Mouse (Mus musculus) stomach, embryonic 16.5 days (tissue): Measurements from ENCODE around the gene Nt5c3. TPM values are rescaled to one million over a fixed set of nuclear protein-coding genes. Genes with fewer than 3 reads are reported as not detected.

Experiments used
- ATAC-seq: fragments of 200-750 bp; cut with Nextera tagmentation; 2 replicates; pipeline ENCODE4 v1.8.0; 2017; ENCODE audit warnings: moderate number of reproducible peaks, moderate TSS enrichment; ENCODE audit not compliant: insufficient read depth, low FRiP score
- H3K27ac ChIP-seq: fragments of 300-500 bp; sonication (generic); 2 replicates; pipeline ENCODE4 v1.5.1; 2014; ENCODE audit warnings: low read length
- H3K27me3 ChIP-seq: fragments of 300-500 bp; sonication (generic); 2 replicates; pipeline ENCODE4 v1.6.1; 2014; ENCODE audit warnings: low read length, control low read depth, mixed read lengths; ENCODE audit not compliant: control insufficient read depth, insufficient read depth
- H3K36me3 ChIP-seq: fragments of 300-500 bp; sonication (generic); 2 replicates; pipeline ENCODE4 v1.6.1; 2014; ENCODE audit warnings: low read length; ENCODE audit not compliant: control insufficient read depth, insufficient read depth
- H3K4me1 ChIP-seq: fragments of 300-500 bp; sonication (generic); 2 replicates; pipeline ENCODE4 v1.6.1; 2014; ENCODE audit warnings: low read length, control low read depth, mixed read lengths; ENCODE audit not compliant: control insufficient read depth, insufficient read depth
- H3K4me2 ChIP-seq: fragments of 300-500 bp; sonication (generic); 2 replicates; pipeline ENCODE4 v1.6.1; 2014; ENCODE audit warnings: low read depth, low read length, mixed read lengths
- H3K4me3 ChIP-seq: fragments of 300-500 bp; sonication (generic); replicated peaks from 2 replicates; pipeline ENCODE4 v1.5.1; 2014; ENCODE audit warnings: mild to moderate bottlenecking, low read length
- H3K9ac ChIP-seq: fragments of 300-500 bp; sonication (generic); 2 replicates; pipeline ENCODE4 v1.6.1; 2014; ENCODE audit warnings: low read length
- H3K9me3 ChIP-seq: fragments of 300-500 bp; sonication (generic); replicated peaks from 2 replicates; pipeline ENCODE4 v1.6.1; 2016; ENCODE audit warnings: low read length, control low read depth; ENCODE audit not compliant: control insufficient read depth
- WGBS: fragments of 180-500 bp; shearing (Covaris S2); extraction: QIAGEN DNeasy Blood & Tissue Kit; methylation state at CpG from one replicate; pipeline ENCODE4 v1.1.7; 2014; 5-methylcytosine and 5-hydroxymethylcytosine counted together
- polyA plus RNA-seq: library from polyadenylated mRNA; unstranded; fragments of >200 nt; fragmentation: Nextera tagmentation; extraction: Ambion mirVana; gene quantifications from 2 replicates; pipeline ENCODE4 v1.2.1, GENCODE M21; 2015

The Nt5c3 gene
- polyA plus RNA-seq, 1 experiment from 2014 or later: 77.4 TPM

DNA sequence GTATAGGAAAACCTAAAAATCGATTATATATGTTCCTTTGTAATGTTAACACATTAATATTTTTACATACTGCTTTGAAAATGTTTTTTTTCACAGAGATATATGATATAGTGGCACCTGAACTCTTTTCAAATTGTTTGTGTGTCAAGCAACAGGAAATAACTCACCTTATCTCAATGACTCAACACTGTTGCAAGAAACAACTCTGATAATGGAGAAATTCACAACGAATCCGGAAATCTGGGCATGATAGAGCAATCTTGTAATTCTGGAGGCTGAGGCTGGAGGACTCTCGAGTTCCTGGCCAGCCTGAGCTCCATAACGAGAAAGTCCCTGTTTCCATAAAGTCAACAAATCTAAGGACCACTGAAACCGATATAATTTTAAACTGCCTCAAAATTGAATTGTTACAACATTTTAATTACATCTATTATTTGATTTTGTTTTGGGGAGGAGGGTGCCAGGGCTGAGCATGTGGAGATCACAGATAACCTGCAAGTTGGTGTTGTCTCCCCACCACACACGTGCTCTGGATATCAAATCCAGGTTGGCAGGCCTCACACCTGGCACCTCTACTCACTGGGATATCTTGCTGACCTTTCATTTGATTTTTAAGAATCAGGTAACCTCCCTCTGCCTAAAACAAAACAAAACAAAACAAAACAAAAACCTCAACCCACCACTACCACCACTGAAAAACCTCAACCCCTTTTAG lies 4.2 kb downstream of the Nt5c3 start:
- ATAC-seq: no peak
- no peak overlapping the region for H3K4me3 ChIP-seq
- no peaks in the 10 kb centered on the region for H3K36me3 ChIP-seq
- 79% methylated on average over 7 of the region's 7 CpGs for WGBS
- no peak overlapping the region for H3K4me2 ChIP-seq
- no peak overlapping the region; the same call in 1 of the 2 replicates for H3K27ac ChIP-seq
- no peak overlapping the region for H3K9ac ChIP-seq
- H3K9me3 ChIP-seq: 0 out of 2 replicates have a peak, but pooled peaks cover 3% of the 10 kb centered on the region
- H3K4me1 ChIP-seq: peaks cover 24% of the 10 kb centered on the region
- no peaks in the 10 kb centered on the region for H3K27me3 ChIP-seq

- peak; percentile 73 for ATAC-seq
- H3K27me3 ChIP-seq: no peaks in the 10 kb centered on the region
- H3K4me1 ChIP-seq: peaks cover 29% of the 10 kb centered on the region
- WGBS: 48% methylated on average over 12 of the region's 12 CpGs
- 0 out of 2 replicates have a peak overlapping the region, but pooled peaks have one; percentile 2 for H3K4me3 ChIP-seq
- peak overlapping the region; percentile 32 for H3K4me2 ChIP-seq
- peak overlapping the region; percentile 72 for H3K27ac ChIP-seq
- 0 out of 2 replicates have a peak overlapping the region, but pooled peaks have one; percentile 13 for H3K9ac ChIP-seq
- H3K36me3 ChIP-seq: no peaks in the 10 kb centered on the region
- H3K9me3 ChIP-seq: 0 out of 2 replicates have a peak, but pooled peaks cover 6% of the 10 kb centered on the region
Observed at GRCm38 (mm10) chr6:56917578-56918368, 6.0 kb downstream of the Nt5c3 start.

DNA sequence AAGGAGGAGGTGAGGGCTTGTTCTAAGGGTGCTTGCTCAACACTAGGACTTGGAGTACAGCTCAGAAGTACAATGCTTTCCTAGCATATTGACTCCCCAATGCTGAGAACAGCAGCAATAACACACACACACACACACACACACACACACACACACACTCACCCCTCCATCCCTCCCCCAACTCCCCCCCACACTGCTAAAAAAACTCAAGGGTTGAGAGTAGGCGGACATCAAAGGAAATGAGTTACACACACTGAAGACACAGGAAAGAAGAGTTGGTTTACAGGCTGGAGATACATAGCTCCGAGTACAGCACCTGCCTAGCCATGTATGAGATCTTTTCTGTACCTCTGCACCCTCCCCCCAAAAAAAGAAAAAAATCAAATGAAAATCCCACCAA lies 7.5 kb downstream of the Nt5c3 start:
- no peak overlapping the region for H3K27ac ChIP-seq
- H3K27me3 ChIP-seq: no peaks in the 10 kb centered on the region
- H3K4me2 ChIP-seq: no peak overlapping the region
- no peak overlapping the region for H3K4me3 ChIP-seq
- WGBS: 71% methylated on average over 2 of the region's 2 CpGs
- 0 out of 2 replicates have a peak, but pooled peaks cover 6% of the 10 kb centered on the region for H3K9me3 ChIP-seq
- H3K36me3 ChIP-seq: no peaks in the 10 kb centered on the region
- ATAC-seq: no peak
- H3K9ac ChIP-seq: no peak overlapping the region
- peaks cover 23% of the 10 kb centered on the region for H3K4me1 ChIP-seq

DNA sequence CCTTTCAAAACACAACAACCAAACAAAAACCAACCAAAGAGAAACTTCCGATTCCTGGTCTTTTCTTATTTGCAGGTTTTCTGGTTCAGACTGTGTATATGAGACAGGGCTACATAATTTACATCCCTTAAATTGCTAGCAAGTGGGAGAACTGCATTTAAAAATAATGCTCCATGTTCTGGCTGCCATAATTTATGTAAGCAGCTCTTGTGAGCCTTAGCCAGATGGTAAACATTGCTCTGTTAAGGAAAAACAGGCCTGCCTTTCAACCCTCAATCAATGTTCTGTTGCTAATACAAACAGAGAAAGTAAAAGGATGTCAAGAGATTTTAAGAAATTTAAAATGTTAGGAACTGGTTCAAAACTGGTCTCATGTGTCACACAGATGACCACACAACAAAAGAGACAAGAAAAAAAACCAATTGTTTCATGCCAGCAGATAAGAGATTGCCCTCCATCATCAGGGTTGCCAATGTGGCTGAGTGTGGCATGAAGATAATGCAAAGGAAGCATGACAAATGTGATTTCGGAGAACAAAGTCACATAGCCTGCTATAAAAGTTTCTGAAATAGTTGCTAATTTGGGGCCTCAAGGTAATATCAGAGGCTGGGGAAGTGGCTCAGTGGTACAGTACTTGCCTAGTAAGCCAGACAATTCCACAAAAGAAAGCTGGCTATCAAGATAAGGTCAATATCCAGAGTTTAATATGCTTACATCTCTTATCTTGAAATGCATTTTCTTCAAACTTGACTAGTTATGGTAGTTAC lies 10.5 kb downstream of the Nt5c3 start:
- H3K4me2 ChIP-seq: no peak overlapping the region
- H3K27me3 ChIP-seq: no peaks in the 10 kb centered on the region
- H3K4me1 ChIP-seq: peaks cover 20% of the 10 kb centered on the region; the same call in 1 of the 2 replicates
- no peaks in the 10 kb centered on the region for H3K36me3 ChIP-seq
- ATAC-seq: no peak
- WGBS: 65% methylated on average over 2 of the region's 2 CpGs
- H3K4me3 ChIP-seq: no peak overlapping the region
- no peak overlapping the region for H3K9ac ChIP-seq
- H3K9me3 ChIP-seq: 0 out of 2 replicates have a peak, but pooled peaks cover 6% of the 10 kb centered on the region
- no peak overlapping the region for H3K27ac ChIP-seq

GRCm38 (mm10) chr6:56910910-56911309 lies 12.8 kb downstream of the Nt5c3 start:
- Histone ChIP-seq H3K4me2 (no peak overlapping the region), H3K4me1 (peaks cover 7% of the 10 kb centered on the region; the same call in 1 of the 2 replicates), H3K4me3 (no peak overlapping the region), H3K27ac (no peak overlapping the region), H3K9me3 (0 out of 2 replicates have a peak, but pooled peaks cover 6% of the 10 kb centered on the region), H3K9ac (no peak overlapping the region), H3K27me3 (no peaks in the 10 kb centered on the region), H3K36me3 (no peaks in the 10 kb centered on the region)
- no peak for ATAC-seq
- 84% methylated on average over 2 of the region's 2 CpGs for WGBS

- ATAC-seq: no peak; the same call in 1 of the 2 replicates
- H3K4me1 ChIP-seq: peaks cover 16% of the 10 kb centered on the region
- H3K4me3 ChIP-seq: no peak overlapping the region
- H3K4me2 ChIP-seq: no peak overlapping the region
- 10% methylated on average over 4 of the region's 4 CpGs for WGBS
- no peaks in the 10 kb centered on the region for H3K9me3 ChIP-seq
- H3K27ac ChIP-seq: no peak overlapping the region
- no peaks in the 10 kb centered on the region for H3K27me3 ChIP-seq
- no peaks in the 10 kb centered on the region for H3K36me3 ChIP-seq
- H3K9ac ChIP-seq: no peak overlapping the region
Observed at GRCm38 (mm10) chr6:56908912-56909311, 14.8 kb downstream of the Nt5c3 start.

GRCm38 (mm10) chr6:56908397-56908796 lies 15.3 kb downstream of the Nt5c3 start:
- Histone ChIP-seq H3K4me1 (peaks cover 19% of the 10 kb centered on the region), H3K27me3 (no peaks in the 10 kb centered on the region), H3K36me3 (no peaks in the 10 kb centered on the region), H3K27ac (no peak overlapping the region), H3K4me2 (no peak overlapping the region), H3K9me3 (no peaks in the 10 kb centered on the region), H3K9ac (no peak overlapping the region), H3K4me3 (no peak overlapping the region)
- ATAC-seq: no peak
- 94% methylated on average over 2 of the region's 2 CpGs for WGBS

GRCm38 (mm10) chr6:56907973-56908372 lies 15.8 kb downstream of the Nt5c3 start:
- Histone ChIP-seq H3K9me3 (no peaks in the 10 kb centered on the region), H3K36me3 (no peaks in the 10 kb centered on the region), H3K4me3 (no peak overlapping the region), H3K27ac (no peak overlapping the region), H3K4me1 (peaks cover 18% of the 10 kb centered on the region), H3K4me2 (no peak overlapping the region), H3K27me3 (no peaks in the 10 kb centered on the region), H3K9ac (no peak overlapping the region)
- 96% methylated on average over 3 of the region's 3 CpGs for WGBS
- ATAC-seq: no peak
